8 mouse cellular contexts compared by ENCODE assay signal in genomic region chr9:44488416-44488815, GRCm38 (mm10). TPM values are rescaled to one million over a fixed set of nuclear protein-coding genes. Genes with fewer than 3 reads are reported as not detected.
A peak's percentile ranks its signal among the peaks of the same experiment; 100 is the strongest.
DNase-seq lines count a peak whose midpoint lies in the region; ATAC-seq lines count a peak whose summit lies in the region.

No protein-coding gene starts in this region.

- peaks cover 9% of the 10 kb centered on the region; the same call in 1 of the 2 replicates for H3K36me3 ChIP-seq in heart, embryonic 10.5 days
- peaks cover 26% of the 10 kb centered on the region for H3K36me3 ChIP-seq in embryonic facial prominence, embryonic 10.5 days (replicated peaks)
- H3K36me3 ChIP-seq in hindbrain, embryonic 10.5 days: 0 out of 2 replicates have a peak, but pooled peaks cover 2% of the 10 kb centered on the region
- H3K36me3 ChIP-seq in liver, embryonic 15.5 days (replicated peaks): no peaks in the 10 kb centered on the region
- no peaks in the 10 kb centered on the region; the same call in 1 of the 2 replicates for H3K36me3 ChIP-seq in stomach, embryonic 15.5 days

- ATAC-seq in liver, embryonic 15.5 days (ENCODE audit: insufficient read depth): no peak
- ATAC-seq in stomach, embryonic 15.5 days (ENCODE audit: insufficient read depth, low FRiP score, low read depth): no peak

- no peaks in the 10 kb centered on the region for H3K27me3 ChIP-seq in heart, embryonic 10.5 days (ENCODE audit: insufficient read depth, poor library complexity, severe bottlenecking)
- H3K27me3 ChIP-seq in embryonic facial prominence, embryonic 10.5 days (replicated peaks; ENCODE audit: low read depth, poor library complexity, severe bottlenecking): no peaks in the 10 kb centered on the region
- no peaks in the 10 kb centered on the region for H3K27me3 ChIP-seq in hindbrain, embryonic 10.5 days (ENCODE audit: insufficient read depth, poor library complexity, severe bottlenecking)
- peaks cover 18% of the 10 kb centered on the region for H3K27me3 ChIP-seq in liver, embryonic 15.5 days
- H3K27me3 ChIP-seq in stomach, embryonic 15.5 days (replicated peaks): no peaks in the 10 kb centered on the region

- H3K4me3 ChIP-seq in heart, embryonic 10.5 days: peak overlapping the region; percentile 97
- peak overlapping the region; percentile 93 for H3K4me3 ChIP-seq in embryonic facial prominence, embryonic 10.5 days
- H3K4me3 ChIP-seq in hindbrain, embryonic 10.5 days: peak overlapping the region; percentile 39; the same call in 1 of the 2 replicates
- no peak overlapping the region for H3K4me3 ChIP-seq in liver, embryonic 15.5 days (replicated peaks)
- peak overlapping the region; percentile 96; the same call in 1 of the 2 replicates for H3K4me3 ChIP-seq in stomach, embryonic 15.5 days (replicated peaks)

- 18% methylated on average over 8 of the region's 8 CpGs for WGBS in heart, embryonic 10.5 days
- 15% methylated on average over 8 of the region's 8 CpGs for WGBS in embryonic facial prominence, embryonic 10.5 days
- 20% methylated on average over 8 of the region's 8 CpGs for WGBS in hindbrain, embryonic 10.5 days
- WGBS in liver, embryonic 15.5 days (ENCODE audit: insufficient replicate concordance): 37% methylated on average over 8 of the region's 8 CpGs
- 23% methylated on average over 8 of the region's 8 CpGs for WGBS in stomach, embryonic 15.5 days

- H3K4me1 ChIP-seq in heart, embryonic 10.5 days: peaks cover 99% of the 10 kb centered on the region
- peaks cover 99% of the 10 kb centered on the region for H3K4me1 ChIP-seq in embryonic facial prominence, embryonic 10.5 days
- H3K4me1 ChIP-seq in hindbrain, embryonic 10.5 days (replicated peaks): peaks cover 98% of the 10 kb centered on the region
- peaks cover 61% of the 10 kb centered on the region for H3K4me1 ChIP-seq in liver, embryonic 15.5 days (replicated peaks)
- H3K4me1 ChIP-seq in stomach, embryonic 15.5 days: peaks cover 94% of the 10 kb centered on the region

- H3K9me3 ChIP-seq in heart, embryonic 10.5 days: no peaks in the 10 kb centered on the region
- H3K9me3 ChIP-seq in embryonic facial prominence, embryonic 10.5 days: no peaks in the 10 kb centered on the region
- H3K9me3 ChIP-seq in hindbrain, embryonic 10.5 days: no peaks in the 10 kb centered on the region
- no peaks in the 10 kb centered on the region for H3K9me3 ChIP-seq in liver, embryonic 15.5 days (replicated peaks)
- H3K9me3 ChIP-seq in stomach, embryonic 15.5 days: no peaks in the 10 kb centered on the region

- H3K9ac ChIP-seq in liver, embryonic 15.5 days: no peak overlapping the region
- no peak overlapping the region for H3K9ac ChIP-seq in stomach, embryonic 15.5 days

- H3K4me2 ChIP-seq in liver, embryonic 15.5 days: peak overlapping the region; percentile 73
- H3K4me2 ChIP-seq in stomach, embryonic 15.5 days: peak overlapping the region; percentile 69

- no peak for DNase-seq in heart, embryonic 10.5 days (ENCODE audit: low spot score)
- DNase-seq in heart, adult 9 months (ENCODE audit: low spot score in 2 of 2): no peak
- no peak for DNase-seq in embryonic facial prominence, embryonic 10.5 days (ENCODE audit: low spot score)
- DNase-seq in hindbrain, embryonic 10.5 days (ENCODE audit: low spot score): no peak
- DNase-seq in right cerebral cortex, postnatal 4 days: no peak
- DNase-seq in right cerebral cortex, postnatal 14 days: no peak

- H3K27ac ChIP-seq in heart, embryonic 10.5 days: peak overlapping the region; percentile 96
- peak overlapping the region; percentile 96 for H3K27ac ChIP-seq in embryonic facial prominence, embryonic 10.5 days (replicated peaks)
- peak overlapping the region; percentile 87 for H3K27ac ChIP-seq in hindbrain, embryonic 10.5 days
- H3K27ac ChIP-seq in liver, embryonic 15.5 days (replicated peaks): peak overlapping the region; percentile 79
- H3K27ac ChIP-seq in stomach, embryonic 15.5 days: peak overlapping the region; percentile 97

RNA-seq across cellular contexts. Expression of gene Bcl9l, which starts 5.8 kb away (rescaled TPM):
- 7.6 and 9.6 TPM in 2 replicates for polyA plus RNA-seq in heart, embryonic 10.5 days (2016; fragmentation: Nextera tagmentation; extraction: Ambion mirVana)
- 7.4 and 7.7 TPM in 2 replicates for polyA plus RNA-seq in embryonic facial prominence, embryonic 10.5 days (2016; fragmentation: Nextera tagmentation; extraction: Ambion mirVana)
- 4.6 and 7.3 TPM in 2 replicates for polyA plus RNA-seq in hindbrain, embryonic 10.5 days (2016; fragmentation: Nextera tagmentation; extraction: Ambion mirVana)
- 1.9 and 2.3 TPM in 2 replicates for polyA plus RNA-seq in liver, embryonic 15.5 days (2015; fragmentation: Nextera tagmentation; extraction: Ambion mirVana)
- polyA plus RNA-seq in stomach, embryonic 15.5 days (2015; fragmentation: Nextera tagmentation; extraction: Ambion mirVana): 12.0 and 12.1 TPM in 2 replicates

RNA-seq across cellular contexts. Expression of gene Upk2, which starts 33.6 kb away (rescaled TPM):
- 0.26 TPM in 1 of 2 replicates, not detected in the other for polyA plus RNA-seq in heart, embryonic 10.5 days (2016; fragmentation: Nextera tagmentation; extraction: Ambion mirVana)
- 0.41 and 0.59 TPM in 2 replicates for polyA plus RNA-seq in embryonic facial prominence, embryonic 10.5 days (2016; fragmentation: Nextera tagmentation; extraction: Ambion mirVana)
- polyA plus RNA-seq in hindbrain, embryonic 10.5 days (2016; fragmentation: Nextera tagmentation; extraction: Ambion mirVana): 0.14 TPM in 1 of 2 replicates, not detected in the other
- polyA plus RNA-seq in liver, embryonic 15.5 days (2015; fragmentation: Nextera tagmentation; extraction: Ambion mirVana): not detected in 2 replicates
- polyA plus RNA-seq in stomach, embryonic 15.5 days (2015; fragmentation: Nextera tagmentation; extraction: Ambion mirVana): 18.2 and 26.2 TPM in 2 replicates

RNA-seq across cellular contexts. Expression of gene Foxr1, which starts 47.5 kb away (rescaled TPM):
- not detected in 2 replicates for polyA plus RNA-seq in heart, embryonic 10.5 days (2016; fragmentation: Nextera tagmentation; extraction: Ambion mirVana)
- not detected in 2 replicates for polyA plus RNA-seq in embryonic facial prominence, embryonic 10.5 days (2016; fragmentation: Nextera tagmentation; extraction: Ambion mirVana)
- polyA plus RNA-seq in hindbrain, embryonic 10.5 days (2016; fragmentation: Nextera tagmentation; extraction: Ambion mirVana): not detected in 2 replicates
- 0.06 TPM in 1 of 2 replicates, not detected in the other for polyA plus RNA-seq in liver, embryonic 15.5 days (2015; fragmentation: Nextera tagmentation; extraction: Ambion mirVana)
- not detected in 2 replicates for polyA plus RNA-seq in stomach, embryonic 15.5 days (2015; fragmentation: Nextera tagmentation; extraction: Ambion mirVana)

Comparison
In these comparisons a context has a peak if more than half of its experiments do, and no peak if none do; other contexts are left out.
1. RNA of gene Upk2, which starts 33.6 kb away (polyA plus RNA-seq): 18.2 to 26.2 TPM in stomach, embryonic 15.5 days; 0.41 to 0.59 TPM in embryonic facial prominence, embryonic 10.5 days, 0.14 TPM in hindbrain, embryonic 10.5 days, 0.26 TPM in heart, embryonic 10.5 days and not detected in liver, embryonic 15.5 days; every median in the first group is over 10 times any median in the second.
2. Peak in every context shown above with its lines, with median percentiles within 50 percentile points of each other: H3K27ac ChIP-seq.